Mouse (Mus musculus): ENCODE results near the gene Klk1b3. TPM values are rescaled to one million over a fixed set of nuclear protein-coding genes. Genes with fewer than 3 reads are reported as not detected.
"Not testable (repeated sequence)": the region's sequence is repeated elsewhere in the genome, so short reads cannot be mapped to it uniquely, and the experiment has no call there.

Gene Klk1b3
- polyA plus RNA-seq, 1 experiment from 2014 or later: not detected

DNA sequence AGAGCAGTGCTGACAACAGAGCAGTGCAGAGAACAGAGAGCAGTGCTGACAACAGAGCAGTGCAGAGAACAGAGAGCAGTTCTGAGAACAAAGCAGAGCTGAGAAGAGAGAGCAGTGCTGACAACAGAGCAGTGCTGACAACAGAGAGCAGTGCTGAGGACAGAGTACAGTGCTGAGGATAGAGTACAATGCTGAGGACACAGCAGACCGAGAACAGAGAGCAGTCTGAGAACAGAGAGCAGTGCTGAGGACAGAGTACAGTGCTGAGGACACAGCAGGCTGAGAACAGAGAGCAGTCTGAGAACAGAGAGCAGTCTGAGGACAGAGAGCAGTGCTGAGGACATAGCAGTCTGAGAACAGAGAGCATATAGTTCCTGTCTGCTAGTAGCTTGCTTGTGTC, 42.7 kb downstream of the Klk1b3 start:
- WGBS: 60% methylated on average over 1 of the region's 1 CpGs
- no peak overlapping the region for H3K9ac ChIP-seq
- no peaks in the 10 kb centered on the region for H3K9me3 ChIP-seq
- peaks cover 6% of the 10 kb centered on the region for H3K4me1 ChIP-seq
- H3K4me2 ChIP-seq: no peak overlapping the region
- no peak overlapping the region for H3K4me3 ChIP-seq
- no peak overlapping the region for H3K27ac ChIP-seq
- ATAC-seq (replicated peaks): no peak
- H3K27me3 ChIP-seq (replicated peaks): no peaks in the 10 kb centered on the region
- no peaks in the 10 kb centered on the region for H3K36me3 ChIP-seq (replicated peaks)

DNA sequence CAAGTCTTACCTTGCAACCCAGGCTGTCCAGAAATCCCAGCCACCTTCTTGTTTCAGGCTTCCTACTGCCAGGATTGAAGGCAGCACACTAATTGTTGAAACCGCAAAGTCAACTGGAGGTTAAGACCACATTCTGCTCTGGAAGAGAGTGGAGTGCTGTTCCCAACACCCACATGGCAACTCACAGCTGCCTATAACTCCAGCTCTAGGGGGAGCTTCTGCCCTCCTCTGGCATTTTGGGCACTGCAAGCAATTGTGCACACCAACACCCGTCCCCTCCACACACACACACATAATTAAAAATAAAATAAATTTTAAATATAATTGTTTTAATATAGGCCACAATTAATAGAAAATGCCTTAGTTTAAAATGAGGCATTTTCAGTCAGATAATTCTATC, 43.2 kb downstream of the Klk1b3 start:
- H3K4me1 ChIP-seq: peaks cover 7% of the 10 kb centered on the region
- no peaks in the 10 kb centered on the region for H3K36me3 ChIP-seq (replicated peaks)
- no peak overlapping the region for H3K27ac ChIP-seq
- 74% methylated on average over 2 of the region's 2 CpGs for whole genome bisulfite sequencing
- no peaks in the 10 kb centered on the region for H3K9me3 ChIP-seq
- H3K4me3 ChIP-seq: no peak overlapping the region
- H3K9ac ChIP-seq: no peak overlapping the region
- no peak for ATAC-seq (replicated peaks)
- no peaks in the 10 kb centered on the region for H3K27me3 ChIP-seq (replicated peaks)
- H3K4me2 ChIP-seq: no peak overlapping the region

DNA sequence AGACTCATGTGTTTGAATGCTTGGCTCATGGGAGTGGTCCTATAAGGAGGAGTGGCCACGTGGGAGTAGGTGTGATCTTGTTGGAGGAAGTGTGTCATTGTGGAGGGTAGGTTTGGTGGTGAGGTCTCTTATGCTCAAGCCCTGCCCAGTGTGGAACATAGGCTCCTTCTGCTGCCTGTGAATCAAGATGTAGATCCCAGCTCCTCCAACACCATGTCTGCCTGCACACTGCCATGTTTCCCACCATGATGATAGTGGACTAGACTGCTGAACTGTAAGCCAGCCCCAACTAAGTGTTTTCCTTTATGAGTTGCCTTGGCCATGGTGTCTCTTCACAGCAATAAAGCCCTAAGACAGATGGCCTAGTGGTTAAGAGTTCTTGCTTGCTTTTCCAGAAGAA, 46.1 kb downstream of the Klk1b3 start:
- Histone ChIP-seq H3K4me1 (peaks cover 20% of the 10 kb centered on the region), H3K9ac (no peak overlapping the region), H3K36me3 (replicated peaks) (peaks cover 2% of the 10 kb centered on the region; the same call in 1 of the 2 replicates), H3K27ac (no peak overlapping the region), H3K4me2 (no peak overlapping the region), H3K9me3 (no peaks in the 10 kb centered on the region), H3K4me3 (no peak overlapping the region), H3K27me3 (replicated peaks) (no peaks in the 10 kb centered on the region)
- ATAC-seq (replicated peaks): no peak
- WGBS: 70% methylated on average over 1 of the region's 1 CpGs

DNA sequence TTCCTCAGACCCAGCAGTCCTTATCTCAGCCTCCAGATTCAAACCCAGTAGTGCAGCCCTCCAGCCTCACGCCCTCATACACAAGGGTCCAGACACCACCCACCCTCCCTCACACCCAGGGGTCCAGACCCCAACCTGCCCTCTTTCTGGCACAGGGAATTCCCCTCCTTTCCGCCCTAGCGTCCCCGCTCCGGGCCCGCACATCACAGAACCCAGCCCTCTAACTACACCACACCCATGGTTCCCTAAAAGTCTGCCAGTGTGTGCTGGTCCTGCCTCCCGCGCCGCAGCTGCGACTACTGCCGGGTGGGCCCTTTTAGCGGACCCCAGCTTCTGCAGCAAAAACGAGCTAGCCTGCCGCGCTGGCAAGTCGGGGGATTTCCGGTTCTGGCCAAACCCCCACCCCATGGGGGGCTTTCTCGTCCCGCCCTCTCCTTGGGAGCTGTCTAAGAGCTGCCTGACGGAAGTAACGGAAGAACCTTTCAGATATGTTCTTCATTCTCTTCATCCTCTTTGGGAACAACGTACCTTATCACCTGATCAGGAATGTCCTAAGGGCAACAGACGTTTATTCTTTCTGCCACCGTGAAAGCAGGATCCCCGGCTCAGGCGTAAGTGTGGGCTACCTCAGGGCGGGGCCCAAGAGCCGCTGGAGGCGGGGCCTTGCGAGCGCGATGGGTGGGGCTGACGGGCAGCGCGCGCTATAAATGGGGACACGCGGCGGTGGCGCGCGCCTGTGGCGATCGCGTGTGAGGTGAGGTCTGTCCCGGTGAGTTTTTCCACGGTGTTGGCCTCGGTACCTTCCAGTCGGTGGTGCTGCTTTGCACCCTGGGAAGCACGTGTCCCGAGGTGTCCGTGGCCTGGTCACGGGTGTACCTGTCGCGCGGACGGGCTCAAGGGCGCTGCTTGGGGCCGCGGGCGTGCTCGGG, 48.3 kb downstream of the Klk1b3 start, which contains the start of the genes 1700028J19Rik and 2410002F23Rik:
Gene 1700028J19Rik, minus strand, starts transcription at position 641 of the 929 bp plus-strand sequence.
Gene 2410002F23Rik, plus strand, starts transcription at position 668 of the 929 bp plus-strand sequence.
- Histone ChIP-seq H3K4me3 (peak within 1 kb of the TSS; percentile 94), H3K27me3 (replicated peaks) (no peaks in the 10 kb centered on the region), H3K9ac (peak within 1 kb of the TSS; percentile 93), H3K4me2 (peak within 1 kb of the TSS; percentile 70), H3K27ac (peak within 1 kb of the TSS; percentile 98), H3K4me1 (peaks cover 23% of the 10 kb centered on the region), H3K36me3 (replicated peaks) (peaks cover 22% of the 10 kb centered on the region), H3K9me3 (no peaks in the 10 kb centered on the region)
- under 1% methylated on average over 62 of the region's 62 CpGs for WGBS
- ATAC-seq (replicated peaks): peak; percentile 87

DNA sequence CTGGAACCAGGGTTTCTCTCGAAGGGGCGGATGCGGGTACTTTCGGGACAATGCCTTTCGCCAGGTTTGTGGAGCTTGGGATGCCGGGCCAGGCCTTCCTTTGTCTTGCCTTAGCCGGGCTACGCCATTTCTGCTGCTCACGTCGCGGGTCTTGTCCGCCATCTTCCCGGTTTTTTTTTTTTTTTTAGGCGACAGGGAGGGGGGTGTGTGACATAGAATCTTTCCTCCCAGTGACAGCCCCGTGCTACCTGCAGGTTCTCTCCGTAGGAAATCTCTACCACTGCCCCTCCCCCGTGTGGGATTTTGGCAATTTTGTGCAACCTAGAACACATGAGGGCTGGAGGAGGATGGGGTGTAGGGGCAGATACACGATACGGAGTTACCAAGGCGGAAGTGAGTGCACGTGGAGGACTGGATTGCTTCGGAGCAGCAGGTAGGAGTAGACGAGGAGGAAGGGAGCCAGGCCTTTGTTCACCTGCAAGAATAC, 49.0 kb downstream of the Klk1b3 start:
- WGBS: under 1% methylated on average over 23 of the region's 23 CpGs
- Histone ChIP-seq H3K4me2 (peak overlapping the region; percentile 70), H3K4me1 (peaks cover 23% of the 10 kb centered on the region), H3K27me3 (replicated peaks) (no peaks in the 10 kb centered on the region), H3K36me3 (replicated peaks) (peaks cover 22% of the 10 kb centered on the region), H3K9ac (peak overlapping the region; percentile 93), H3K9me3 (no peaks in the 10 kb centered on the region), H3K4me3 (peak overlapping the region; percentile 94), H3K27ac (peak overlapping the region; percentile 98)
- ATAC-seq (replicated peaks): peak; percentile 41

DNA sequence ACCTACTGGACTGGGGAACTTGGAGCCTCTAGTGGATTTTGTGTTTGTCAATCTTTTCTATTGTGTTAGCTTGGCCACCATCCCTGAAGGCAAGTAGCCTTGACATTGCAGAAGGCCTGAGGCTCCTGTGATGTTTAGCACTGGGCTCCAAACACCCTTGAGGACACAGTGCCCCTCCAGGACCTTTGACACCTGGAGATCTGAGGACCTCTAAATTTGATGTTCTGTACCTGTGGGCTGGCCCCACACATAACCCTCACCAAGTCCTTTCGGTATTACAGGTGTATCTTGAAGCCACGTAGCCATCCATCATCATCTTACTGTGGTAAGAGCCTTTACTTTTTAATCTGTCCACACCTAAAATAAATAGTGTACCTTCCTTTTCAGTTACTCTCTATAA, 50.0 kb downstream of the Klk1b3 start:
- no peak for ATAC-seq (replicated peaks)
- H3K9me3 ChIP-seq: no peaks in the 10 kb centered on the region
- peak overlapping the region; percentile 94 for H3K4me3 ChIP-seq
- peaks cover 32% of the 10 kb centered on the region for H3K36me3 ChIP-seq (replicated peaks)
- peaks cover 23% of the 10 kb centered on the region for H3K4me1 ChIP-seq
- peak overlapping the region; percentile 93; the same call in 1 of the 2 replicates for H3K9ac ChIP-seq
- H3K27ac ChIP-seq: no peak overlapping the region
- no peaks in the 10 kb centered on the region for H3K27me3 ChIP-seq (replicated peaks)
- WGBS: 94% methylated on average over 2 of the region's 2 CpGs
- peak overlapping the region; percentile 70 for H3K4me2 ChIP-seq

DNA sequence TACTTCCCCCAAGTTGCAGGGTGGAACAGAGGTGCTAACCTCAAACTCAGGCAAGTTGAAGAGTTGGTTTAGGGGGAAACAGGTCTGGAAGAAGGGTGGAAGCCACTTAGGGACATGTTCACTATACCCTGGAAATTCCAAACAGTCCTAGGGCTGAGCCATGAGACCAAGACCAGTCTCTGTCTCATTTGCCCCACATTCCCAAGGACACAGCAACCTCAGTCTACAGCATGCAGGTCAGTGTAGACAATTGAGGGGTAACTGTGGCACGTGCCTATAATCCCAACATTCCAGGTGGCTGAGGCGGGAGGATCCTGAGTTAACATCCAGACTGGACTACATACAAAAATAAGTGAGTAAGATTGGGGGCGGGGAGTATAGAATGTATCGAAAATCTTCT, 51.3 kb downstream of the Klk1b3 start:
- Histone ChIP-seq H3K4me3 (no peak overlapping the region), H3K27ac (no peak overlapping the region), H3K9ac (no peak overlapping the region), H3K27me3 (replicated peaks) (no peaks in the 10 kb centered on the region), H3K36me3 (replicated peaks) (peaks cover 34% of the 10 kb centered on the region), H3K4me1 (peaks cover 23% of the 10 kb centered on the region), H3K4me2 (no peak overlapping the region), H3K9me3 (no peaks in the 10 kb centered on the region)
- 89% methylated on average over 4 of the region's 4 CpGs for WGBS
- no peak for ATAC-seq (replicated peaks)

DNA sequence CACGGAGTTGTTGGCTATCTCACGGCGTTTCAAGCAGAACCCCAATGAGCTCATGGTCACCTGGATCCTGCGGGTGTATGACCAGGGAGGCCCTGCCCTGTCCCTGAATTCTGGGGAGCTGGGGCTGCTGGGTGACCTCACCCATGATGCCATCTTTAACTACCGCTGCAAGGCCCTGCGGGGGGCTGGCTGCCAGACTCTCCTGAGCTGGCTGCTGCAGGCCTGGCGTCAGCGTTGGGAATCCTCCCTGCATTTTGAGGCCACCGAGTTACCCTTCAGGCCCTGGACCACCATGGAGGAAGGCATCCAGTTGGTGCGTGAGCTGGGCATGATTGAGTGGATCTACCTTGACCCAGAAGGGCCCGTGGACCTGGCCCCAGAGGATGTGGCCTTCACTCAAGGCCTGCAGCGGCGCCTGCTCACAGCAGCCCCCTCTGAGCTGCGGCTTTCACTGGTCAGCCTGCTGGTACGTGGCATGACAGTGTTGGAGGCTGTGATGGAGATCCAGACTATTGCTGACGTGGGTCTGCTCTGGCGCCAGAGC, 52.8 kb downstream of the Klk1b3 start:
- not testable (repeated sequence) for H3K9ac ChIP-seq; H3K4me2 ChIP-seq; H3K27ac ChIP-seq; H3K27me3 ChIP-seq (replicated peaks); H3K4me3 ChIP-seq; ATAC-seq (replicated peaks); H3K9me3 ChIP-seq
- peaks cover 34% of the 10 kb centered on the region for H3K36me3 ChIP-seq (replicated peaks)
- WGBS: 92% methylated on average over 17 of the region's 17 CpGs
- H3K4me1 ChIP-seq: peaks cover 16% of the 10 kb centered on the region

Other genes starting within 250 kb of the Klk1b3 start
- gene Klk1b8, start 247.5 kb upstream of the Klk1b3 start, polyA plus RNA-seq (2015; fragmentation: Nextera tagmentation; extraction: Ambion mirVana): not detected in 2 replicates
- gene Klk1b1, start 231.4 kb upstream of the Klk1b3 start, polyA plus RNA-seq (2015; fragmentation: Nextera tagmentation; extraction: Ambion mirVana): not detected in 2 replicates
- not detected in 2 replicates for gene Klk1b9, start 222.1 kb upstream of the Klk1b3 start, polyA plus RNA-seq (2015; fragmentation: Nextera tagmentation; extraction: Ambion mirVana)
- not detected in 2 replicates for gene Klk1b11, start 202.3 kb upstream of the Klk1b3 start, polyA plus RNA-seq (2015; fragmentation: Nextera tagmentation; extraction: Ambion mirVana)
- gene Klk1b26, start 186.0 kb upstream of the Klk1b3 start, polyA plus RNA-seq (2015; fragmentation: Nextera tagmentation; extraction: Ambion mirVana): not detected in 2 replicates
- gene Klk1b27, start 145.9 kb upstream of the Klk1b3 start, polyA plus RNA-seq (2015; fragmentation: Nextera tagmentation; extraction: Ambion mirVana): not detected in 2 replicates
- gene Klk1b21, start 95.9 kb upstream of the Klk1b3 start, polyA plus RNA-seq (2015; fragmentation: Nextera tagmentation; extraction: Ambion mirVana): not detected in 2 replicates
- not detected in 2 replicates for gene Klk1b22, start 85.5 kb upstream of the Klk1b3 start, polyA plus RNA-seq (2015; fragmentation: Nextera tagmentation; extraction: Ambion mirVana)
- gene Klk1b16, start 61.4 kb upstream of the Klk1b3 start, polyA plus RNA-seq (2015; fragmentation: Nextera tagmentation; extraction: Ambion mirVana): not detected in 2 replicates
- not detected in 2 replicates for gene Klk1b24, start 10.0 kb upstream of the Klk1b3 start, polyA plus RNA-seq (2015; fragmentation: Nextera tagmentation; extraction: Ambion mirVana)
- gene Klk1b4, start 9.2 kb downstream of the Klk1b3 start, polyA plus RNA-seq (2015; fragmentation: Nextera tagmentation; extraction: Ambion mirVana): not detected in 2 replicates
- not detected in 2 replicates for gene Klk1b5, start 17.8 kb downstream of the Klk1b3 start, polyA plus RNA-seq (2015; fragmentation: Nextera tagmentation; extraction: Ambion mirVana)
- not detected in 2 replicates for gene Klk1, start 27.2 kb downstream of the Klk1b3 start, polyA plus RNA-seq (2015; fragmentation: Nextera tagmentation; extraction: Ambion mirVana)
- gene Gm36864, start 38.0 kb downstream of the Klk1b3 start, polyA plus RNA-seq (2015; fragmentation: Nextera tagmentation; extraction: Ambion mirVana): not detected in 2 replicates
- 1.4 and 1.7 TPM in 2 replicates for gene 1700028J19Rik, start 48.5 kb downstream of the Klk1b3 start, polyA plus RNA-seq (2015; fragmentation: Nextera tagmentation; extraction: Ambion mirVana)
- 232 and 240 TPM in 2 replicates for gene 2410002F23Rik, start 48.5 kb downstream of the Klk1b3 start, polyA plus RNA-seq (2015; fragmentation: Nextera tagmentation; extraction: Ambion mirVana)
- gene Acp4, start 59.2 kb downstream of the Klk1b3 start, polyA plus RNA-seq (2015; fragmentation: Nextera tagmentation; extraction: Ambion mirVana): 0.21 TPM in 1 of 2 replicates, not detected in the other
- not detected in 2 replicates for gene Gm15517, start 63.3 kb downstream of the Klk1b3 start, polyA plus RNA-seq (2015; fragmentation: Nextera tagmentation; extraction: Ambion mirVana)
- 3.6 and 3.9 TPM in 2 replicates for gene Clec11a, start 108.7 kb downstream of the Klk1b3 start, polyA plus RNA-seq (2015; fragmentation: Nextera tagmentation; extraction: Ambion mirVana)
- 39.8 and 46.5 TPM in 2 replicates for gene Shank1, start 112.1 kb downstream of the Klk1b3 start, polyA plus RNA-seq (2015; fragmentation: Nextera tagmentation; extraction: Ambion mirVana)
- gene Syt3, start 185.9 kb downstream of the Klk1b3 start, polyA plus RNA-seq (2015; fragmentation: Nextera tagmentation; extraction: Ambion mirVana): 56.3 and 57.2 TPM in 2 replicates
- gene 1700008O03Rik, start 187.6 kb downstream of the Klk1b3 start, polyA plus RNA-seq (2015; fragmentation: Nextera tagmentation; extraction: Ambion mirVana): 2.1 and 2.6 TPM in 2 replicates
- 16.7 and 18.1 TPM in 2 replicates for gene Lrrc4b, start 230.8 kb downstream of the Klk1b3 start, polyA plus RNA-seq (2015; fragmentation: Nextera tagmentation; extraction: Ambion mirVana)